Mouse (Mus musculus): ENCODE measurements at regions not wholly inside any gene's neighbourhood (a gene's known extent, or its start where the extent isn't known, plus 50 kb on each side); places are given as distances from the start of the nearest gene placed in this dataset.

- no peak overlapping the region for H3K9ac ChIP-seq (ENCODE audit: low read length)
- no peaks in the 10 kb centered on the region for H3K9me3 ChIP-seq (ENCODE audit: control insufficient read depth, low read length)
- H3K27ac ChIP-seq (ENCODE audit: low read depth, low read length) = no peak overlapping the region
- no peaks in the 10 kb centered on the region for H3K36me3 ChIP-seq (ENCODE audit: control insufficient read depth, insufficient read depth, low read length)
- H3K27me3 ChIP-seq (ENCODE audit: control insufficient read depth, insufficient read depth, low read length) = no peaks in the 10 kb centered on the region
- no peaks in the 10 kb centered on the region for H3K4me1 ChIP-seq (replicated peaks; ENCODE audit: control insufficient read depth, insufficient read depth, low read length)
- no peak overlapping the region for H3K4me2 ChIP-seq (ENCODE audit: low read depth, low read length, severe bottlenecking)
- 88% methylated on average over 7 of the region's 7 CpGs for WGBS
- ATAC-seq (replicated peaks; ENCODE audit: low FRiP score) (no peak), DNase-seq (ENCODE audit: low spot score) (no peak)
- no peak overlapping the region for H3K4me3 ChIP-seq (ENCODE audit: low read depth, low read length)
Observed at GRCm38 (mm10) chr12:14591631-14592030, 439.8 kb upstream of the Fam84a start.

GRCm38 (mm10) chr12:14574258-14574657 is 422.4 kb upstream of the Fam84a start:
- no peak overlapping the region for H3K9ac ChIP-seq (ENCODE audit: low read length)
- WGBS = 8% methylated on average over 2 of the region's 2 CpGs
- no peak overlapping the region for H3K4me3 ChIP-seq (ENCODE audit: low read depth, low read length)
- H3K36me3 ChIP-seq (ENCODE audit: control insufficient read depth, insufficient read depth, low read length) = no peaks in the 10 kb centered on the region
- no peak overlapping the region for H3K4me2 ChIP-seq (ENCODE audit: low read depth, low read length, severe bottlenecking)
- ATAC-seq (replicated peaks; ENCODE audit: low FRiP score) (peak; percentile 73), DNase-seq (ENCODE audit: low spot score) (no peak)
- no peaks in the 10 kb centered on the region for H3K9me3 ChIP-seq (ENCODE audit: control insufficient read depth, low read length)
- peak overlapping the region; percentile 46; the same call in 1 of the 2 replicates for H3K27ac ChIP-seq (ENCODE audit: low read depth, low read length)
- H3K27me3 ChIP-seq (ENCODE audit: control insufficient read depth, insufficient read depth, low read length) = no peaks in the 10 kb centered on the region
- no peaks in the 10 kb centered on the region for H3K4me1 ChIP-seq (replicated peaks; ENCODE audit: control insufficient read depth, insufficient read depth, low read length)

- no peaks in the 10 kb centered on the region for H3K27me3 ChIP-seq (ENCODE audit: control insufficient read depth, insufficient read depth, low read length)
- no peak overlapping the region for H3K9ac ChIP-seq (ENCODE audit: low read length)
- no peak overlapping the region for H3K27ac ChIP-seq (ENCODE audit: low read depth, low read length)
- DNase-seq (ENCODE audit: low spot score) (no peak), ATAC-seq (replicated peaks; ENCODE audit: low FRiP score) (no peak)
- no peaks in the 10 kb centered on the region for H3K4me1 ChIP-seq (replicated peaks; ENCODE audit: control insufficient read depth, insufficient read depth, low read length)
- H3K4me3 ChIP-seq (ENCODE audit: low read depth, low read length) = no peak overlapping the region
- no peaks in the 10 kb centered on the region for H3K36me3 ChIP-seq (ENCODE audit: control insufficient read depth, insufficient read depth, low read length)
- no peak overlapping the region for H3K4me2 ChIP-seq (ENCODE audit: low read depth, low read length, severe bottlenecking)
- H3K9me3 ChIP-seq (ENCODE audit: control insufficient read depth, low read length) = no peaks in the 10 kb centered on the region
- 69% methylated on average over 3 of the region's 3 CpGs for WGBS
Observed at GRCm38 (mm10) chr12:14564951-14565350, 413.1 kb upstream of the Fam84a start.

GRCm38 (mm10) chr12:14552121-14552520 is 400.3 kb upstream of the Fam84a start:
- Histone ChIP-seq H3K4me2 (ENCODE audit: low read depth, low read length, severe bottlenecking) (no peak overlapping the region), H3K4me1 (replicated peaks; ENCODE audit: control insufficient read depth, insufficient read depth, low read length) (no peaks in the 10 kb centered on the region), H3K4me3 (ENCODE audit: low read depth, low read length) (no peak overlapping the region), H3K27ac (ENCODE audit: low read depth, low read length) (no peak overlapping the region), H3K27me3 (ENCODE audit: control insufficient read depth, insufficient read depth, low read length) (no peaks in the 10 kb centered on the region), H3K9me3 (ENCODE audit: control insufficient read depth, low read length) (no peaks in the 10 kb centered on the region), H3K36me3 (ENCODE audit: control insufficient read depth, insufficient read depth, low read length) (no peaks in the 10 kb centered on the region), H3K9ac (ENCODE audit: low read length) (no peak overlapping the region)
- DNase-seq (ENCODE audit: low spot score) (no peak), ATAC-seq (replicated peaks; ENCODE audit: low FRiP score) (0 out of 2 replicates have a peak, but pooled peaks have one; percentile 36)
- 21% methylated on average over 2 of the region's 2 CpGs for WGBS

GRCm38 (mm10) chr12:14549271-14549670 is 397.4 kb upstream of the Fam84a start:
- Histone ChIP-seq H3K27me3 (ENCODE audit: control insufficient read depth, insufficient read depth, low read length) (no peaks in the 10 kb centered on the region), H3K4me3 (ENCODE audit: low read depth, low read length) (no peak overlapping the region), H3K9me3 (ENCODE audit: control insufficient read depth, low read length) (no peaks in the 10 kb centered on the region), H3K4me1 (replicated peaks; ENCODE audit: control insufficient read depth, insufficient read depth, low read length) (no peaks in the 10 kb centered on the region), H3K9ac (ENCODE audit: low read length) (no peak overlapping the region), H3K4me2 (ENCODE audit: low read depth, low read length, severe bottlenecking) (no peak overlapping the region), H3K27ac (ENCODE audit: low read depth, low read length) (no peak overlapping the region), H3K36me3 (ENCODE audit: control insufficient read depth, insufficient read depth, low read length) (no peaks in the 10 kb centered on the region)
- no peak for DNase-seq (ENCODE audit: low spot score)
- WGBS = 78% methylated on average over 2 of the region's 2 CpGs
- no peak for ATAC-seq (replicated peaks; ENCODE audit: low FRiP score)

GRCm38 (mm10) chr12:14521773-14522172 is 369.9 kb upstream of the Fam84a start:
- Histone ChIP-seq H3K27me3 (ENCODE audit: control insufficient read depth, insufficient read depth, low read length) (no peaks in the 10 kb centered on the region), H3K4me2 (ENCODE audit: low read depth, low read length, severe bottlenecking) (no peak overlapping the region), H3K27ac (ENCODE audit: low read depth, low read length) (no peak overlapping the region), H3K9ac (ENCODE audit: low read length) (no peak overlapping the region), H3K9me3 (ENCODE audit: control insufficient read depth, low read length) (no peaks in the 10 kb centered on the region), H3K4me3 (ENCODE audit: low read depth, low read length) (no peak overlapping the region), H3K4me1 (replicated peaks; ENCODE audit: control insufficient read depth, insufficient read depth, low read length) (no peaks in the 10 kb centered on the region), H3K36me3 (ENCODE audit: control insufficient read depth, insufficient read depth, low read length) (no peaks in the 10 kb centered on the region)
- 53% methylated on average over 1 of the region's 1 CpGs for WGBS
- ATAC-seq (replicated peaks; ENCODE audit: low FRiP score) (no peak), DNase-seq (ENCODE audit: low spot score) (no peak)

- no peaks in the 10 kb centered on the region for H3K27me3 ChIP-seq (ENCODE audit: control insufficient read depth, insufficient read depth, low read length)
- no peaks in the 10 kb centered on the region for H3K36me3 ChIP-seq (ENCODE audit: control insufficient read depth, insufficient read depth, low read length)
- H3K4me2 ChIP-seq (ENCODE audit: low read depth, low read length, severe bottlenecking) = no peak overlapping the region
- no peak for DNase-seq (ENCODE audit: low spot score)
- H3K4me1 ChIP-seq (replicated peaks; ENCODE audit: control insufficient read depth, insufficient read depth, low read length) = no peaks in the 10 kb centered on the region
- no peaks in the 10 kb centered on the region for H3K9me3 ChIP-seq (ENCODE audit: control insufficient read depth, low read length)
- ATAC-seq (replicated peaks; ENCODE audit: low FRiP score) = no peak
- H3K9ac ChIP-seq (ENCODE audit: low read length) = no peak overlapping the region
- 89% methylated on average over 6 of the region's 6 CpGs for WGBS
- H3K27ac ChIP-seq (ENCODE audit: low read depth, low read length) = no peak overlapping the region
- H3K4me3 ChIP-seq (ENCODE audit: low read depth, low read length) = no peak overlapping the region
Observed at GRCm38 (mm10) chr12:14515588-14515987, 363.7 kb upstream of the Fam84a start.
